Mouse (Mus musculus) NIH3T3 (cell line): ENCODE data around the gene Olfr1130.
"Not testable (repeated sequence)": the region's sequence is repeated elsewhere in the genome, so short reads cannot be mapped to it uniquely, and the experiment has no call there.

Experiments used
- DNase-seq: peaks from one replicate; pipeline ENCODE4 v3.0.0-alpha.2; 2012; ENCODE audit warnings: low read depth

Olfr1130 gene

DNA sequence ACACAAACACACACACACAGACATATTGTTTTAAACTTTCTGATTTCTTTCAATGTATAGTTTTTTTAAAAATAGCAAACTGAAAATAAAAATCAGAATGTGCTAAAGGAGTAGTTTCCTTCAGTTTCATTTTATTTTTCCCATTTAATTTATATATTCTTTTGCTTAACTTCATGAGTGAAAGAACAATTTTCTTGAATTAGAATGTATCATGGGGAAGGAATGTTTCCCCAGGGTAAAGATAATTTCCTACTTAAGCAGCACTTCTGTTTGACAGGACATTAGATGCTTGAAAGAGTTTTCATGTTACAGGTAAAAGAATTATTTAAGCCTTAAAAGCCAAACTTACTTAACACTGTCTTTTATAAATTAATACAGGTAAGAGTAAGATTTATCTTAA lies at the start of gene Olfr1130:
Gene Olfr1130, plus strand, starts transcription at position 301 of the 400 bp plus-strand sequence.
- not testable (repeated sequence) for DNase-seq

DNA sequence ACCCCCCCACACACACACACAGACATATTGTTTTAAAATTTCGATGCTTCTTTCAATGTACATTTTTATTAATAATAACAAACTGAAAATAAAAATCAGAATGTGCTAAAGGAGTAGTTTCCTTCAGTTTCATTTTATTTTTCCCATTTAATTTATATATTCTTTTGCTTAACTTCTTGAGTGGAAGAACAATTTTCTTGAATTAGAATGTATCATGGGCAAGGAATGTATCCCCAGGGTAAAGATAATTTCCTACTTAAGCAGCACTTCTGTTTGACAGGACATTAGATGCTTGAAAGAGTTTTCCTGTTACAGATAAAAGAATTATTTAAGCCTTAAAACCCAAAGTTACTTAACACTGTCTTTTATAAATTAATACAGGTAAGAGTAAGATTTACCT lies 32.4 kb upstream of the Olfr1130 start, which contains the start of gene Olfr1129:
Gene Olfr1129, plus strand, starts transcription at position 301 of the 400 bp plus-strand sequence.
- DNase-seq: not testable (repeated sequence)

- no peak for DNase-seq
Measured at GRCm38 (mm10) chr2:87626804-87627203, 20.8 kb downstream of the Olfr1130 start, which contains the start of gene Olfr1131. TSS of gene Olfr1131 (plus strand) at chr2:87627104.

GRCm38 (mm10) chr2:87637435-87637834 lies 31.4 kb downstream of the Olfr1130 start, which contains the start of gene Olfr1132:
TSS of gene Olfr1132 (minus strand) at chr2:87637535.
- DNase-seq: no peak

- DNase-seq: no peak
Measured at GRCm38 (mm10) chr2:87642441-87642840, 36.4 kb downstream of the Olfr1130 start.

DNA sequence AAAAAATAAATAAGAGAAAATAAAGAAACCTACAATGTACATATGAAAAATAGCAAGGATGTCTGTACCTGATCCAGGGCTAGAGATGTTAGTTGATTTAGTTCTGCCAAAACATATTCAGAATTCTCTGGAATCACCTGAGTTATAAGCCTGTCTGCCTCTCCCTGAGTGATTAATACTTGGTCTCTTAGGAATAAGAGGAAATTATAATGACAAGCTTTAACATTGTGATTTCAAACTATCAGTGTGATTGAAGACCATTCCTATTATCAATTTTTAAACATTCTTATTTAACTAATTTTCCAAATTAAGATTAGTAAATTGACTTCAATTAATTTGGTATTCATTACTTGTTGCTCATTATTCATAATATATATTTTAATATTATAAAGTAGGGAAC lies 41.3 kb downstream of the Olfr1130 start, which contains the start of gene Olfr1133:
Gene Olfr1133, minus strand, starts transcription at position 101 of the 400 bp plus-strand sequence.
- DNase-seq: no peak

GRCm38 (mm10) chr2:87658360-87658759 lies 52.3 kb downstream of the Olfr1130 start, which contains the start of gene Olfr1134:
TSS of gene Olfr1134 (minus strand) at chr2:87658460.
- DNase-seq: no peak
